Mouse (Mus musculus): ENCODE results near the gene Cul7. TPM values are rescaled to one million over a fixed set of nuclear protein-coding genes. Genes with fewer than 3 reads are reported as not detected.
A peak's percentile ranks its signal among the peaks of the same experiment; 100 is the strongest.

The Cul7 gene
- total RNA-seq (2015; ENCODE audit: low replicate concordance), result 1.9 and 3.8 TPM in 2 replicates
- total RNA-seq (2017; ENCODE audit: low replicate concordance), result 0.68 and 1.1 TPM in 2 replicates

GRCm38 (mm10) chr17:46650232-46651031 lies at the start of gene Cul7:
Gene Cul7 (plus strand): TSS chr17:46650337.
- ATAC-seq (replicated peaks; ENCODE audit: low FRiP score, poor library complexity, severe bottlenecking), result peak; percentile 44; the same call in 1 of the 2 replicates

GRCm38 (mm10) chr17:46600569-46600968 lies 49.6 kb upstream of the Cul7 start:
- ATAC-seq (replicated peaks; ENCODE audit: low FRiP score, poor library complexity, severe bottlenecking), result no peak

- ATAC-seq (replicated peaks; ENCODE audit: low FRiP score, poor library complexity, severe bottlenecking), result no peak
Measured at GRCm38 (mm10) chr17:46602212-46602611, 47.9 kb upstream of the Cul7 start.

- ATAC-seq (replicated peaks; ENCODE audit: low FRiP score, poor library complexity, severe bottlenecking), result no peak
Measured at GRCm38 (mm10) chr17:46603229-46603628, 46.9 kb upstream of the Cul7 start.

- ATAC-seq (replicated peaks; ENCODE audit: low FRiP score, poor library complexity, severe bottlenecking), result no peak
Measured at GRCm38 (mm10) chr17:46605126-46605525, 45.0 kb upstream of the Cul7 start.

- peak; percentile 54; the same call in 1 of the 2 replicates for ATAC-seq (replicated peaks; ENCODE audit: low FRiP score, poor library complexity, severe bottlenecking)
Measured at GRCm38 (mm10) chr17:46605987-46606386, 44.1 kb upstream of the Cul7 start.

- ATAC-seq (replicated peaks; ENCODE audit: low FRiP score, poor library complexity, severe bottlenecking), result no peak
Measured at GRCm38 (mm10) chr17:46609721-46610514, 40.2 kb upstream of the Cul7 start.

GRCm38 (mm10) chr17:46611316-46611715 lies 38.8 kb upstream of the Cul7 start:
- ATAC-seq (replicated peaks; ENCODE audit: low FRiP score, poor library complexity, severe bottlenecking), result no peak

GRCm38 (mm10) chr17:46612189-46612588 lies 37.9 kb upstream of the Cul7 start:
- ATAC-seq (replicated peaks; ENCODE audit: low FRiP score, poor library complexity, severe bottlenecking), result no peak

GRCm38 (mm10) chr17:46612820-46613219 lies 37.3 kb upstream of the Cul7 start:
- no peak for ATAC-seq (replicated peaks; ENCODE audit: low FRiP score, poor library complexity, severe bottlenecking)

GRCm38 (mm10) chr17:46613229-46613628 lies 36.9 kb upstream of the Cul7 start:
- no peak for ATAC-seq (replicated peaks; ENCODE audit: low FRiP score, poor library complexity, severe bottlenecking)

- no peak for ATAC-seq (replicated peaks; ENCODE audit: low FRiP score, poor library complexity, severe bottlenecking)
Measured at GRCm38 (mm10) chr17:46617799-46618198, 32.3 kb upstream of the Cul7 start.

GRCm38 (mm10) chr17:46618394-46618768 lies 31.8 kb upstream of the Cul7 start:
- no peak for ATAC-seq (replicated peaks; ENCODE audit: low FRiP score, poor library complexity, severe bottlenecking)

GRCm38 (mm10) chr17:46618769-46619682 lies 31.1 kb upstream of the Cul7 start:
- no peak for ATAC-seq (replicated peaks; ENCODE audit: low FRiP score, poor library complexity, severe bottlenecking)

- ATAC-seq (replicated peaks; ENCODE audit: low FRiP score, poor library complexity, severe bottlenecking), result no peak
Measured at GRCm38 (mm10) chr17:46619683-46620357, 30.3 kb upstream of the Cul7 start.

- no peak for ATAC-seq (replicated peaks; ENCODE audit: low FRiP score, poor library complexity, severe bottlenecking)
Measured at GRCm38 (mm10) chr17:46621324-46621723, 28.8 kb upstream of the Cul7 start.

- ATAC-seq (replicated peaks; ENCODE audit: low FRiP score, poor library complexity, severe bottlenecking), result no peak
Measured at GRCm38 (mm10) chr17:46622269-46622668, 27.9 kb upstream of the Cul7 start.

- ATAC-seq (replicated peaks; ENCODE audit: low FRiP score, poor library complexity, severe bottlenecking), result no peak
Measured at GRCm38 (mm10) chr17:46623819-46624557, 26.1 kb upstream of the Cul7 start.

GRCm38 (mm10) chr17:46624598-46624997 lies 25.5 kb upstream of the Cul7 start:
- ATAC-seq (replicated peaks; ENCODE audit: low FRiP score, poor library complexity, severe bottlenecking), result no peak
